Mouse (Mus musculus): ENCODE measurements around the gene Bbx. TPM values are rescaled to one million over a fixed set of nuclear protein-coding genes. Genes with fewer than 3 reads are reported as not detected.

Bbx gene
- polyA plus RNA-seq, 1 experiment from 2014 or later = 20.4 TPM

DNA sequence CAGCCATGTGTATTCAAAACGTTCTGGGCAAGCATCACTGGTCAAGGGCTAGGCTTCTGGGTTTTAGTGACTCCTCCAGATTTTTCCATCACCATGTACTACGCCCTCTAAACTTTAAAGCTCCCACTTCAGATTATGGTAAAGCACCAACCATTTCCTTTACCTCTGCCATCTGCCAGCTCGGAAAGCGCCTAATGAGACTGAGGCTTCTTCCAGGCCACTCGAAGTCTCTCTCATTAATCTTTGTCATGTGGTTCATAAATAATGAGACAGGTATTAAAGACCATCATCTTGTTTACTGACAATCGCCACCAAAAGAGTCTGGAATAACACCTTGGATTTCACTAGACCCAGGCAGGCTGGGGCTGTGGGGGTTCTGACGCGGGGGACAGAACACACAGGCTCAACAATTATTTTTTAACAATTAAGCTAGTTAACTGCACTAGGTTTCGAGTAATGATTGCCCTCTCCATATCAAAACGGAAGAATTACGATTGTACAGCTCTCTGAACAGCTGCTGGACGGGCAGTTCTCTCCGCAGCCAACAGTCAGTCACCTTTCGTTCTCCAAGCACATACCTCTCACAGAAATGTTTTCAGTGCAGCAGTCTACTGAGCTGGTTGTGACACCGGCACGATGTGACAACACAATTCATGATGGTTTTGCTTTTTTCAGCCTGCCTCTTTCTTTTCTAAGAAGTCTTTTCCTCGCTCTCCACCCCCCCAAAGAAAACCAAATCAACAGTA, 68.6 kb downstream of the Bbx start:
- ATAC-seq (ENCODE audit: low FRiP score, low read depth) = peak; percentile 73
- H3K36me3 ChIP-seq = no peaks in the 10 kb centered on the region
- H3K4me3 ChIP-seq = peak overlapping the region; percentile 40
- 35% methylated on average over 17 of the region's 17 CpGs for WGBS
- no peaks in the 10 kb centered on the region for H3K27me3 ChIP-seq
- H3K9ac ChIP-seq = peak overlapping the region; percentile 38
- H3K27ac ChIP-seq (replicated peaks) = peak overlapping the region; percentile 84
- peaks cover 12% of the 10 kb centered on the region for H3K4me1 ChIP-seq (replicated peaks)
- H3K9me3 ChIP-seq = no peaks in the 10 kb centered on the region
- peak overlapping the region; percentile 58 for H3K4me2 ChIP-seq

DNA sequence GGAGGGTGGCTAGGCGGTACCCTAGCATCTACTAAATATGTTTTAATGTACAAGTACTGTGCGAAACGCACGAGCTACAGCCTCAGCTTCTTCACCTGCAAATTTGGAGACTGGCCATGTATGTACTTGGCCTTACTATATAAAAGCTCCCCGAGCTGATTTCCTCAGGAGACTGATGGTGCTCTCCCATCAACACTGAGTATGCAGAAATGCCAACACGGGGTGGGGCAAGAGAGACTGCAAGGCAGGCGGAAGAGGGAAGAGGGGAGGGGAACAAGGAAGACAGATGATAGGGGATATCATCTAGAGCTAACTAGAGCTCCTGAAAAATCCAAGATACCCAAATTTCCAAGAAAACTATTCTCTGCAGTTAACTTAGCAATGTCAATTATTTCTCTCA, 71.6 kb downstream of the Bbx start:
- Histone ChIP-seq H3K9ac (no peak overlapping the region), H3K4me1 (replicated peaks) (peaks cover 12% of the 10 kb centered on the region), H3K4me2 (no peak overlapping the region), H3K27ac (replicated peaks) (no peak overlapping the region), H3K36me3 (no peaks in the 10 kb centered on the region), H3K9me3 (no peaks in the 10 kb centered on the region), H3K4me3 (no peak overlapping the region), H3K27me3 (no peaks in the 10 kb centered on the region)
- ATAC-seq (ENCODE audit: low FRiP score, low read depth) = no peak
- WGBS = 80% methylated on average over 7 of the region's 7 CpGs

DNA sequence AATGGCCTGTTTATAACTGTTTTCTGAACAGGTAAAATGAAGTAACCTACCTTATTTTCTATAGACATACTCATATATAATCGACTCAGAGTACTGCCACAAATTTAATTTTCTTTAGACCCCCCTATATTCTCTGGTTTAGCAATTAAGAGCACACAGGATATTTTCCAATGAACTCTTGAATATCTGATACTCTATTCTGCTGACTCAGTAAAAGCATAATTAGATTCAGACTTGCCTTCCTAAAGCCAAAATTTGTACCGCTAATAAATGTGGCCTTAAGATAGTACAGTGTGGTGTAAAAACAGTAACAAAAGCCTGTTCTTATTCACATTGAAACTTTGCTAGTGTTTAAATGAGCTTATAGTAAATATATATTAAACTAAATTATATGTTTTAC, 102.5 kb downstream of the Bbx start:
- Histone ChIP-seq H3K4me2 (no peak overlapping the region), H3K9me3 (no peaks in the 10 kb centered on the region), H3K27ac (replicated peaks) (no peak overlapping the region), H3K9ac (no peak overlapping the region), H3K4me1 (replicated peaks) (no peaks in the 10 kb centered on the region), H3K36me3 (no peaks in the 10 kb centered on the region), H3K27me3 (no peaks in the 10 kb centered on the region), H3K4me3 (no peak overlapping the region)
- no peak for ATAC-seq (ENCODE audit: low FRiP score, low read depth)
- 88% methylated on average over 2 of the region's 2 CpGs for WGBS

- 97% methylated on average over 2 of the region's 2 CpGs for WGBS
- Histone ChIP-seq H3K27me3 (no peaks in the 10 kb centered on the region), H3K4me2 (no peak overlapping the region), H3K36me3 (no peaks in the 10 kb centered on the region), H3K4me3 (no peak overlapping the region), H3K27ac (replicated peaks) (no peak overlapping the region), H3K4me1 (replicated peaks) (no peaks in the 10 kb centered on the region), H3K9ac (no peak overlapping the region), H3K9me3 (no peaks in the 10 kb centered on the region)
- ATAC-seq (ENCODE audit: low FRiP score, low read depth) = no peak
These were observed 107.4 kb downstream of the Bbx start for GRCm38 (mm10) chr16:50324746-50325145.

DNA sequence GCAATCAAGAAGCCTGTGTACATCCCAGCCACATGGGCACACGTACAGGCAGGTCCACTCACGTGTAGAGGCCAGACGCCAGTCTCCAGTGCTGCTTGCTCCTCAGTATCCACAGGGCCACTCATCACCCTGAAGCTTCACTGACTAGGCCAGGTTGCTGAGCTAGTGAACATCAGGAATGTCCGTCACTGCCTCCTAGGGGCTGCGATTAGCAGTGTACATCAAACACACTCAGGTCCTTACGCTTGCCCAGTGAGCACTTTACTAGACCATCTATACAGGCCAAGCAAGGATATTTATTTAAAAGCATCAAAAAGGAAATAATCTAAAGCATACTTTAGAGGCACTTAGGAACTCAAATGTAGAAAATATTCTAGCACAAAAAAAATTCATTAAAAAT, 107.9 kb downstream of the Bbx start:
- no peak for ATAC-seq (ENCODE audit: low FRiP score, low read depth)
- no peaks in the 10 kb centered on the region for H3K9me3 ChIP-seq
- H3K4me1 ChIP-seq (replicated peaks) = no peaks in the 10 kb centered on the region
- no peak overlapping the region for H3K4me2 ChIP-seq
- no peaks in the 10 kb centered on the region for H3K27me3 ChIP-seq
- no peaks in the 10 kb centered on the region for H3K36me3 ChIP-seq
- no peak overlapping the region for H3K27ac ChIP-seq (replicated peaks)
- 94% methylated on average over 6 of the region's 6 CpGs for WGBS
- H3K9ac ChIP-seq = no peak overlapping the region
- no peak overlapping the region for H3K4me3 ChIP-seq

- Histone ChIP-seq H3K4me1 (replicated peaks) (no peaks in the 10 kb centered on the region), H3K36me3 (no peaks in the 10 kb centered on the region), H3K27me3 (no peaks in the 10 kb centered on the region), H3K9ac (no peak overlapping the region), H3K4me3 (no peak overlapping the region), H3K9me3 (no peaks in the 10 kb centered on the region), H3K4me2 (no peak overlapping the region), H3K27ac (replicated peaks) (no peak overlapping the region)
- 84% methylated on average over 3 of the region's 3 CpGs for WGBS
- ATAC-seq (ENCODE audit: low FRiP score, low read depth) = no peak
These were observed 110.8 kb downstream of the Bbx start for GRCm38 (mm10) chr16:50321368-50321767.

- peaks cover 3% of the 10 kb centered on the region; the same call in 1 of the 2 replicates for H3K4me1 ChIP-seq (replicated peaks)
- H3K27ac ChIP-seq (replicated peaks) = no peak overlapping the region
- H3K4me3 ChIP-seq = no peak overlapping the region
- H3K9ac ChIP-seq = no peak overlapping the region
- H3K4me2 ChIP-seq = no peak overlapping the region
- no peak for ATAC-seq (ENCODE audit: low FRiP score, low read depth)
- no peaks in the 10 kb centered on the region for H3K27me3 ChIP-seq
- H3K9me3 ChIP-seq = no peaks in the 10 kb centered on the region
- 94% methylated on average over 3 of the region's 3 CpGs for WGBS
- H3K36me3 ChIP-seq = no peaks in the 10 kb centered on the region
These were observed 113.9 kb downstream of the Bbx start for GRCm38 (mm10) chr16:50318255-50318654.

DNA sequence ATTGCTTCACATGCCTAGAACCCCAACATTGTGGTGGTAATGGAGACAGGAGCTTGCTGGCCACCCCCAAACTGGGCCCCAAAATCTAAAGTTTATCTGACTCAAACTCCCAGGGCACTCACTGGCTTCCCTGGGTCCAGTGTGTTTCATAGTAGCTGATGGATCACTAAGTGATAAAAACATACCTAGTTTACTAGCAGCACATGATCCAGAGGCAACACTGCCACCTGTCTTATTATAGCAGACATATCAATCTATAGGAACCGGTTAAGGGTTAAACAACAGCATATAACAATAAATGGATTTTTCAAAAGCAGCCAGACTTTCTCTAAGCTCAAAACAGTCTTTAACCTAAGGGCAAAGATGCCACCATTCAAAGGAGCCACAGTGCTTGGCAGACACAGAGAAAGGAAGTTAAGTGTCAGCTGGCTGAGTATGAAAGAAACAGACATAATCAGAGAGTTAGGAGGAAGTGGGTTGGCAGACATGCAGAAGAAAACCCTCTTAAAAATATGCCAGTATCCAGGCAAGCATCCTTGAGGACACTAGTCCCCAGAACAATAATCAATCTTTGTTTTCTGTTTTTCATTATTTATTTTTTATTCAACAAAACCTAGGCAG, 116.7 kb downstream of the Bbx start:
- no peaks in the 10 kb centered on the region for H3K36me3 ChIP-seq
- no peak overlapping the region for H3K9ac ChIP-seq
- WGBS = 55% methylated on average over 1 of the region's 1 CpGs
- ATAC-seq (ENCODE audit: low FRiP score, low read depth) = no peak
- H3K4me2 ChIP-seq = no peak overlapping the region
- H3K27me3 ChIP-seq = no peaks in the 10 kb centered on the region
- H3K27ac ChIP-seq (replicated peaks) = no peak overlapping the region
- H3K9me3 ChIP-seq = no peaks in the 10 kb centered on the region
- H3K4me1 ChIP-seq (replicated peaks) = peaks cover 3% of the 10 kb centered on the region; the same call in 1 of the 2 replicates
- no peak overlapping the region for H3K4me3 ChIP-seq

GRCm38 (mm10) chr16:50311588-50311987, 120.6 kb downstream of the Bbx start:
- H3K27me3 ChIP-seq = no peaks in the 10 kb centered on the region
- H3K27ac ChIP-seq (replicated peaks) = no peak overlapping the region
- no peak overlapping the region for H3K9ac ChIP-seq
- H3K36me3 ChIP-seq = no peaks in the 10 kb centered on the region
- H3K9me3 ChIP-seq = no peaks in the 10 kb centered on the region
- ATAC-seq (ENCODE audit: low FRiP score, low read depth) = no peak
- H3K4me2 ChIP-seq = no peak overlapping the region
- H3K4me3 ChIP-seq = no peak overlapping the region
- 90% methylated on average over 4 of the region's 4 CpGs for WGBS
- peaks cover 8% of the 10 kb centered on the region for H3K4me1 ChIP-seq (replicated peaks)

DNA sequence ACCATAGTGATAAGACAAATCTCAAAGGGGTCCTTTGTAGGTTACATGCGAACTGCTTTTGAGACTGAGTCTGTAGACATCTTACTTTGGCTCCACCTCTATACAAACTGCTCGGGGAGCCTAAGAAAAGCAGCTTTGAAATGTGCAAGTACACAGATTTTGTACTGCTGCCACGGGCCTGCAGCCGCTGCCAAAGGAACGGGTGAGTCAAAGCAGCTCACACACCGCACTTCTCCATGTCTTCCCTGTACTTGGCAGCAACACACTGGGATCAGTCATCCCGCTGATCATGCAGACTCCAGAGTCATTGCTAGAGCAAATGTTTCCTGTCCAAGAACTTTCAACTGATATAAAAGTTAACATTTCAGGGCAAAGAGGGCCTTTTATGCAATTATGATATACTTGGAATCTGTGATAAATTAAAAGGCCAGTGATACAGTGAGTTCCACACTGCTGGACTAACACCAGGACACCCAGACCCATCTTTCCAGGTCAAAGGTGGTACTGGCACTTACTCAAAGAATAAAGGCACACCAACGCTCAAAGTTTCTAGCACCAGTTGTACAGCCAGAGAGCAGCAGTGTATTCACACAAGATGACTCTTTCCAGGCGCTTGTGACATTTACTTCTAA, 122.7 kb downstream of the Bbx start:
- Histone ChIP-seq H3K9me3 (no peaks in the 10 kb centered on the region), H3K36me3 (no peaks in the 10 kb centered on the region), H3K9ac (no peak overlapping the region), H3K4me1 (replicated peaks) (peaks cover 4% of the 10 kb centered on the region; the same call in 1 of the 2 replicates), H3K27ac (replicated peaks) (no peak overlapping the region), H3K27me3 (no peaks in the 10 kb centered on the region), H3K4me2 (no peak overlapping the region), H3K4me3 (no peak overlapping the region)
- peak; percentile 85 for ATAC-seq (ENCODE audit: low FRiP score, low read depth)
- 58% methylated on average over 9 of the region's 9 CpGs for WGBS

DNA sequence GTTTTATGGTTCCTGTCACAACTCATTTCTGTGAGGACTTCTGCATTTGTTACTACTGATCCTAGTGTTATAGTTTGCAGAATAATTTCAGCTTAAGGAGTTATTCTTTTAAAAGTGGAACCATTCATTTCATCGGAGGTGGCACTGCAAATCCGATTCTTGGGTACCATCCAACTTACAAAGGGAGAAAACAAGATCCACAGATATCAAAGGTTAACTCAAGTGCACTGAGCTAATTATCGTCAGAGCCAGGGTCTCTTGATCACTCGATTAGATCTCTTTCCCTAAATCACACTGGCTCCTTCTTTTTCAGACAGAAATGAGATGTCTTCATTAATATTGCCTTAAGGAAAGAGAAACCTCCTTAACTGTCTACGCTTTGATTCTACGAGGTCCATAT, 123.9 kb downstream of the Bbx start:
- Histone ChIP-seq H3K27ac (replicated peaks) (no peak overlapping the region), H3K4me3 (no peak overlapping the region), H3K27me3 (no peaks in the 10 kb centered on the region), H3K36me3 (no peaks in the 10 kb centered on the region), H3K9me3 (no peaks in the 10 kb centered on the region), H3K4me1 (replicated peaks) (peaks cover 4% of the 10 kb centered on the region; the same call in 1 of the 2 replicates), H3K4me2 (no peak overlapping the region), H3K9ac (no peak overlapping the region)
- 91% methylated on average over 6 of the region's 6 CpGs for WGBS
- no peak for ATAC-seq (ENCODE audit: low FRiP score, low read depth)

DNA sequence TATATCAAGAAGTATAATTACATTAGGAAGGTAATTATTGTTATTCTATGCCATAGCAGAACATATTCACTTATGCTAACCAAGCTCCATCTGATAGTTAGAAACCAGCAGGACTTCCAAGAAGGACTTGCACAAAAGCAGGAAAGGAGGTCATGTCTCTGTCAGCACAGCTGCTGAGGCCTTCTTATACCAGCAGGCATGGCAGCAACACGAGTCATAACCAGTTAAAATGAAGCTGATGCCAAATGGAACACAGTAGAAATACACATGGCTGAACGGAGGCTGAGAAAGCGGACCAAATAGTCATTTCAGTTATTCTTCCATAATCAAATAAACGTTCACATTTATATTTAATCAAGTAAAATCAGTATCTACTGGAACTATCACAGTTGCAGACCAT, 125.0 kb downstream of the Bbx start:
- Histone ChIP-seq H3K27ac (replicated peaks) (no peak overlapping the region), H3K9ac (no peak overlapping the region), H3K4me3 (no peak overlapping the region), H3K27me3 (no peaks in the 10 kb centered on the region), H3K4me2 (no peak overlapping the region), H3K36me3 (no peaks in the 10 kb centered on the region), H3K4me1 (replicated peaks) (peaks cover 4% of the 10 kb centered on the region; the same call in 1 of the 2 replicates), H3K9me3 (no peaks in the 10 kb centered on the region)
- 91% methylated on average over 4 of the region's 4 CpGs for WGBS
- no peak for ATAC-seq (ENCODE audit: low FRiP score, low read depth)

Data from hindbrain, embryonic 15.5 days (tissue).